Mouse (Mus musculus): ENCODE measurements around the gene Tfap4.

The Tfap4 gene

DNA sequence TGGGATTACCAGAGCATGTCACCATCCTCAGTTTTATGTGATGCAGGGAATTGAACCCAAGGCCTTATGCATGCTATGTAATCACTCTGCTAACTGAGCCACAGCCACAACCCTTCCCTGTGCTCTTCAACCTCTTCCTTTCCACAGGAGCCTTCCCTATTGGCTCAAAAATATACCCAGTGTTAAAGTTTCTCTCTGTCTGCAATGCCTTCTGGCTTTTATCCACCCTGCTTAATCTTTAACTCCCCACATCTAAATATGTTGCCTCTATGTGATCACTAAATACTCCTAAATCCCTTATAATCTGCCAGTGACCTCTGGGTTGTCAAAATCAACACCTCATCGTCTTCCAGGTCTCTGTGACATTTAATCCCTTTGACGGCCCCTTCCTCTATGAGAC, 41.7 kb downstream of the Tfap4 start:
- no peak for DNase-seq

DNA sequence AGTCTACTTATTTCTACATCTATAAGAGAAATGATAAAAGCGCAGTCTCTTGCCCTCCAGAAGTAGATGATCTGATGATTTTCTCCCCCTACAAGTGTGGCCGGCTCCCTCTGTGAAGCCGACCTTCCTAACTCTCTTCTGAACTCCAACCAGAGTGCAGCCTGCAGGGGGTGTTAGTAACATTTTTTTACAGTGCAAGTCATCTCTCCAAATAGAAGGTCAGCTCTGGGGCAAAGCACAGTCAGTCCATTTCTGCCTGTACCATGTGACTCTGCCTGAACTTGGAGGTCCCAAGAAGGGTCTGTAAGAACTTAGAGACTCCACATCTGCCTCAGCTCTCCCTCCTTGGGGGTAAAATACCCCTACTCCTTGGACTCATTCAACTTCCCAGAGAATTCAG, 45.3 kb downstream of the Tfap4 start:
- DNase-seq = no peak

DNA sequence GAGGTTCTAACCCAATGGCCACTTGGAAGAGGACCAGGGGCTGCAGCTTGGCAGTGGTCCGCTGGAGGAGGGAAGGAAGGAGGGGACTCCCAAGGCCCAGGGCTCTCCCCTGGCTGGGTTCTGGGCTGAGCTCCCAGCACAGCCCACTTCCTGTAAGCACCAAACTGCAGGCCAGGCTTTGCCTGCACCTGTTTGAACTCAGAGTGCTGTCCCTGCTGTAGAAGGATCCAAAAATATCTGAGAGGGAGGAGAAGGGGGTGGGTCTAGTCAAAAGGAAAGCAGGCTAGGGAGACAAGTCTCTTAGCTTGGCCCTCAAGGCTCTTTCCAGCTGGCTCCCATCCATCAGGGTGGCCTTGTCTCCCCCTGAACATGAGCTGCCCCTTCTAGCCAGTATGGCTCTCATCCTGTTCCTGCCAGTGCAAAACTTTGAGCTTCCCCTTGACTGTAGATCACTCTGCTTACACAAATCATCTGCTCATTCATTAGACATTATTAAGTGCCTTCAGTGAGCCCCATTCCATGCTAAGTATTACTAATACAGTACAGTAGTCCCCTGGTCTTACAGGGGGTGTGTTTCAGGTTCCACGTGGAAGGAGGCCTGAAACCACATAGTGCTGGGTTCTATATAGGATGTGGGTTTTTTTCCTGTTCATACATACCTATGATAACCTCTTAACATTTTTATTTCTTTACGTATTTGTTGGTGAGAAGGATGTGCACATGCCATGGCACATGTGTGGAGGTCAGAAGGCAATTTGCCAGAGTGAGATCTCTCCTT, 46.8 kb downstream of the Tfap4 start:
- peak; percentile 63 to 70 for DNase-seq

DNA sequence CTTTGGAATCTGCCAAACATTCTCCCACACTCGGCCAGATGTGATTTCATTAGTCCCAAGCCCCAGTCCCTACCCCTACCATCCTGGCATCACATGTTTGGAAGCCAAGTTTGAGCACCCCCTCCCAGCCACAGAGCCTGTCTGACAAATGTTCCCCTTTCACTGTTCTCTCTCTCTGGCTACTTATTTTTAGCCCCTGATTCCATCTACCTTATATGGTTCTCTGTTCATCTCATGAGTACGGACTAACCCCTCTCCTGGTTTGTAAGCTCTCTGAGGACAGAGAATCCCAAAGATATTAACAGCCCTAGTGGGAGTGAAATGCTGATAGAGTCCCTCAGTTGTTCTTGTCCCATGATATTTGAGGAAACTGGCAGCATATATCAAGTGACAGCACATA, 48.3 kb downstream of the Tfap4 start:
- DNase-seq = no peak

DNA sequence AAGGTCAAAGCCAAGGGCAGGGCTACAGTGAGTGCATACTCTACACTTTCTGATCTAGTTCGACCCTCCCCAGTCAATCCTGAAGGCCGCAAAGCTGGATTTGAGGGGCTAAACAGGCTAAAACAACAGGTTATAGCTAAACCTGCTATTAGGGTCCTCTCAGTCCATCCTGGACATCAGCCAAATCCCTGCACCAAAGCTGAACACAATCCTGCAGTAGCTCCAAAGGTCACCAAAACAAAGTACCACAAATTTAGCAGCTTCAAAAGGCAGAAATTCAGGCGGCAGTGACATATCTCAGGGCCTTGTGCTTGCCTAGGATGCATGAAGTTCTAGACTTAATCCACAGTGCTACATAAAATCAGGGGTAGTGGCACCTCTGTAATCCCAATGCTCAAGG, 53.5 kb downstream of the Tfap4 start:
- DNase-seq = no peak

DNA sequence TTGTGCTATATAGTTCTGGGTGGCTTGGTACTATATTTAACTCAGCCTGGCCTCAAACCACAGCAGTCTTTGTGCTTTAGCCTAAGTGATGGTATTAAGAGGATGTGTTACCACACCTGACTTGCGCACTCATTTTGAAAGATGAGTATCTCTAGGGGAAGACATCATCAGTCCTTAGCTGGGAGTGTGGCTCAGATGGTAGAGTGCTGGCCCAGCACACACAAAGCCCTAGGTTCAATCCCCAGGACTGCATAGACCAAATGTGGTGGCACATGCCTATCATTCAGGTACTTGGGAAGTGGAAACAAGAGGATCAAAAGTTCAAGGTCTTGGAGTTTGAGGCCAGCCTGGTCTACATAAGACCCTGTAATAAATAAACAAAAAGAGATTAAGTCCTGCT, 56.2 kb downstream of the Tfap4 start:
- no peak for DNase-seq

DNA sequence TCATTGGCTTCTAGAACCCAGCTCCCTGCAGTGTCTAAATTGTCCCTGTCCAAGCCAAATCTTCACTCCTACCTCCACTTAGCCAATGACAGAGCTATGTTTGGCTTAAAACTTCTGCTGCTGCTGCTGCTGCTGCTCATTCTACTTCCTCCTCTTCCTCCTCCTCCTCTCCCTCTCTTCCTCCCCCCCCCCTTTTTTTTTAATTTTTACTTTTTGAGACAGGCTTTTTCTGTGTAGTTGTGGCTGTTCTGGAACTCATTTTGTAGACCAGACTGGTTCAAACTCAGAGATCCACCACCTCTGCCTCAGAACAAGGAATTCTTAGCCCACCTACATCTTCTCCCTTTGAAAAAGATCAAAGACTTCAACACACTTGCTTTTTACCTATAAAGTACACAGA, 57.1 kb downstream of the Tfap4 start:
- DNase-seq = no peak

DNA sequence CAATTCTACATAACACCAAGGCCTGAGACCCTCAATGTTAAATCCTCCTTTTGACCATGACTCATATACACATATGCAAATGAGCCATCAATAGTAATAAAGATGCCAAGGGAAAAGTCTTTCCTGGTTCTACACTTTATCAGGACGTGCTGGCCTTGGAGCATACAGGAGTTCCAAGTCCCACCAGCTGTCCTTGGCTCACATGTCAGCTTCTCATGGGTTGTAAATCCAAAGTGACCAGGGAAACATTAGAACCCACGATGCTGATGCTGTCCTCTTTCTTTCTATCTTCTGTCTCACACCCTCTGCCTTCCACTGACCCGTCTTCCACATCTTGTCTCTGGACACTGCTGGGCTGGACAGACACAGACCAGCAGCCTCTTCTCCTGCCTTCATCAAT, 58.0 kb downstream of the Tfap4 start:
- DNase-seq = no peak

DNA sequence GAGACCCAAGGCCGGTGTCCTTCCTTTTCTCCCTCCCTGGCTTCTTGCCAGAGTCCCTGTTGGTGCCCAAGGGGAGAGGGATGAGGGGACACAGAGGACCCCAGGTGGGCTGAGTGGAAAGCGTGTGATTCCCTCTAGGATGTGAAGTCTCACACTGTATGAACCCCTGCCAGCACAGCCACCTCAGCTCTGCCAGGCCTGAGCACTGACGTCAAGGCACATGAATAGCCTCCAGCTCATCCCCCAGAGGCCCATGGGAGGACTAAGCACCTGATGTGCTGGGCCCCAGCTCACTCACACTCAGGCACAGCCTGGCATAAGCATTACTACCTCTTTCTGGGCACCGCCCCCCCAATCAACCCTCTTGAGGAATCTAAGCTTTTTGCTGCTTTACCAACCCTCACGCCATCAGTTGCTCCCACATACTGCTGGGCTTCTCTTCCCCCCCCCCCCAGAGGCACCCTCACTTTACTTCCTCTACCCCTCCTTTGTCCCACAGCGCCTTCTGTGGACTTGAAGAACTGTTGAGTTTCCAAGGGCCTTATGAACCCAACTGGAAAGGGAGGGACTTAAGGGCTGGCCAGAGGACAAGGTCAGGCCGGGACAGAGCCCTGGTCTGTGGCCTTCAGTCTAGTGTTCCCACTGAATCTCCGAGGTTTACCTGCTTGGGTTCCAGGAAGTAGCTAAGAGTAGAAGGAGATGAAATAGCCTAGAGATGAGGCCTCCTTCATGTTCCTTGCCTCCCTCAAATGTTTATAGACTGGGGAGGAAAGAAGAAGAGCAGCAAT, 58.9 kb downstream of the Tfap4 start:
- DNase-seq = no peak

DNA sequence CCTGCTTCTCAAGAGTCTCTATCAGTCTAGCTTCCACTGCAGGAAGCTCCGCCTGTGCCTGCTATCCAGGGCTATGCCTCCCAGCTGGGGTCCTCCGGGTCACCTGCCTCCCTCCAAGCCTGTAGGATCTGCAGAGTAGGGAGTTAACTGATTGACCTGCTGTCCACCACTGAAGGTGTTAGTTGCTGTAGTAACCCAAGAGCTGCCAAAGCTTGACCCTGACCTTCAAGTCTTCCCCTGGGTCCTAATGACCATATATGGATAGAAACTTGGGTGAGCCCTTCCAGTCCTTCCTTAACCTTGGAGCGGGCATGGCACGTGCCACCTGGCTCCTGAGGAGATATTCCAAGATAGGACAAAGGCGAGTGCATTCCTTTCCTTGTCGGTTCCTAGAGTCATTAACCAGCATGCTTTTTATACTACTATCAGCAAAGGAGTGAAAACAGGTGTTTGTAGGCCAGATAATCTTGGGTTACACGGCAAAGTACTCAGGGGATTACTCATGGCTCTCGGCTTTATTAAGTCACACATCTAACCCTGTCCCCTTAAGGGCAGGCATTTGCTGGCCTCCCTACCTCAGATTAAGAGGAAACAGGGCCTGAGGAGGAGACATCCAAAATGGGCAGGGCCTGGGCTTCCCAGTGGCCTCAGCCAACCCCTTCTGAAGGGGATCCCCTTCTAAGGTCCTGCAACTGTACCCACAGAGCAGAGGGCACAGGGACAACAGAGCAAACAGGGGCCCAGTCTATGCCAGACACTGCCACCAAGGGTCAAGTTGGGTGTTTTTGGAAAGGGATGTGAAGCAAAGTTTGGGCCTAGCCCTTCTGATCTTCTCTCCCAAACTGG, 61.7 kb downstream of the Tfap4 start:
- no peak for DNase-seq

DNA sequence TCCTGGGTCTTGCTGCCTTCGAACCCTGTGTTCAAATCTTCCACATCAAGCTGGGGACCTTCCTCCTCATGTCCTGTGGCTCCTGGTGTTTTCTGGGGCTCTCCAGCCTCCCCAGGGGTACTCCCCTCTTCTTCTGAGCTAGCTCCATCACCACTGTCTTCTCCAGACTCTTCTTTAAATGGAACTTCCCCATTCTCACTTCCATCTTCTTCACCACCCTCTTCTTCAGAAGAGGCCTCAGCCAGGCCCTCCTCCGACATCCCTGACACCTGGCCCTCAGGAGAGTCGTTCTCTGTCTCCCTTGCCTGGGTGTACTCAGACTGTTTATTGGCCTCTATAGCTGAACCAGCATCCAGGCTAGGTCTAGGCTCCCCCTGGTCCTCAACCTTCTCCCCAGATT, 63.2 kb downstream of the Tfap4 start:
- no peak for DNase-seq

DNA sequence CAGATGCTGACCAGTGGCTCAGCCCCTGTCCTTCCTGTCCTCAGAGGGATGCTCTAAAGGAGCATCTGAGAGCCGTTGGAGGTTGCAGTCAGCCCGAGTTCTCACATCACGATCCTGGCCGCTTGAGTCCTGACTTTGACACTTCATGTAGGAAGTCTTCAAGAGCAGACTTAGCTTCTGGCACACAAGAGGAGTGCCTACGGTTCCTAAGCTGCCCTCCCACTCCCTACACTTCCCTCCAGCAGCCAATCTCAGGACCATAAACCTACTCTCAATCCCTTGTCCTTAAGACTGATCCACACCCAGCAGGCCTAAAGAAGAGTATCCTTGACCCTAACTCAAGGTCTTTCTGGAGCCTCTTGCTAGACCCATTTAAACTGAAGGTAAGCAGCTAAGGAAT, 63.8 kb downstream of the Tfap4 start:
- peak; percentile 40 to 47 for DNase-seq
